Mouse (Mus musculus) kidney, postnatal 10 days (tissue): ENCODE measurements around the gene Tsen54.

Source experiments
- DNase-seq: peaks from one replicate; pipeline ENCODE4 v3.0.0; 2021; ENCODE audit warnings: mixed read lengths

Gene Tsen54

DNA sequence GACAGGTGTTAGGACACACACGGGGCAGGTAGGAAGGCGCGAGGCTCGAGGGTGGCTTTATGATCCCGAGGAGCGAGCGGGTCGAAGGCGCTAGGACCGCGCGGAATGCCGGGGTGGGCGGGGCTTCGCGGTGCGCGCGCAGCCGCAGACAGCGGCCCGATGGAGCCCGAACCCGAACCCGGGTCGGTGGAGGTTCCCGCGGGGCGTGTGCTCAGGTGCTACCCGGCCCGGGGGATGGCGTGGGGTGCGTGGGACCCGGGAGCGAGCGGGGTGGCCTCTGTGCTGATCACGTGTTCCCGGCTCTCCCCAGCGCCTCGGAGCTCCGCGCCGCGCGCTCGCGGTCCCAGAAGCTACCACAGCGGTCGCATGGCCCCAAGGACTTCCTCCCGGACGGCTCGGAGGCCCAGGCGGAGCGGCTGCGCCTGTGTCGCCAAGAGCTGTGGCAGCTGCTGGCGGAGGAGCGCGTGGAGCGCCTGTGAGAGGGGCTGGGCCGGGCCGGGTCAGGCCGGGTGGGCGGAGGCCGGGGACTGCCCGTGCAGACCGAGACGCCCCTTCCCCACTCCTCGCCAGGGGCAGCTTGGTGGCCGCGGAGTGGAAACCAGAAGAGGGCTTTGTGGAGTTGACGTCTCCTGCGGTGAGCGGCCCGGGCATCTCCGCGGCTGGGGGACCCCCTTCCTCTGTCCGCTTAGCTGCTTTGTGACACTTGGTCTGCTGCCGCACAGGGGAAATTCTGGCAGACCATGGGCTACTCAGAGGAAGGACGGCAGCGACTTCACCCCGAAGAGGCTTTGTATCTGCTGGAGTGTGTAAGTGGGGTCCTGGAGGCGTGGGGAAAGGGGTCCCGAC is at the start of gene Tsen54:
Gene Tsen54, plus strand, starts transcription at position 120 of the 846 bp plus-strand sequence.
- DNase-seq = peak; percentile 94

DNA sequence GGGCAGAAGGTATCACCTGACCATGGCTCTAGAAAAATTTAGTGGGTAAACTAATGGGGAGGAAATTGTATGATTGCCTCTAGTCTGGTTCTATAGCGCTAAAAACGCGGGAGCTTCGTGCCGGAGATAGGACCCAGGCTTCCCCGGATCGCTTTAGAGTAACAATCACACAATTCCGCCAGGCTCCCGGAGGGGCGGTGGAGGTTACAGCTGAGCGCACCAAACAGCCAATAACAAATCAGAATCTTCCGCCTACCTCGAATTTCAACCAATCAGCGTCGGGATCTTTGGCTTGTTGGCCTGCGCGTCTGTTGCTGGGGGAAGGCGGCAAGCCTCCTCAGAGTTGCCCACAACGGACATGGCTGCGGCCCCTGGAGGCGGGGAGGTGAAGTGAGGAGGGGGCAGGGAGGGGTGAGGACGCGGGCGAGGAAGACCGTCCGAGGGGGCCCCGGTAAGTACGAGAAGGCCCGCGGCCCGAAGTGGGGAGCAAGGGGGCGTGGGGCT is 49.4 kb upstream of the Tsen54 start, which contains the start of gene Tmem94:
Gene Tmem94, plus strand, starts transcription at position 331 of the 504 bp plus-strand sequence.
- DNase-seq = peak; percentile 96

DNA sequence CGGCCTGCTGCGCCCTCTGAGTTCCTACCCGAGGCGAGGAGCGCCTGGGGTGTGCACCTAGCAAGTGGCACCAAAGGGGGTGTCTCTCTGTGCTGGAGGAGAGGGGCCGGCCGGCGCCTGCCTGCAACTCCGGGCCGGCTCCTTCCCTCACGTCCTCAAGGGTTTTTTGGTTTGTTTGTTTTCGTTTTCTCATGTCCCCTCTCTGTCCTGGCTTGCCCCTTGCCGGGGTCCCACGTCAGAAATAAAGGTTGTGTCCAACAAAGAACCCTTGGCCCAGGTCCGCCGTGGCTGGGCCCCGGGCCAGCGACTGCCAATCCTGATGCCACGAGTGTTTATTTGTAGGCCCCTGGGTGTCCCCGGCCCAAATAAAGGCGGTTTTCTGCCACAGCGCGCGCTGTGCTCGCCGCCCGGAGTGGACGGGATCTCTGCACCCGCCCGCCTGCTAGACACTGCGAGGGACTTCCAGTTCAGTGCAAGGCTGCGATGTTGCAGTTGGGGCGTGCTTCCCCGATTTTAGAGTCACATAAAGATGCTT is 48.9 kb upstream of the Tsen54 start:
- peak; percentile 76 for DNase-seq

DNA sequence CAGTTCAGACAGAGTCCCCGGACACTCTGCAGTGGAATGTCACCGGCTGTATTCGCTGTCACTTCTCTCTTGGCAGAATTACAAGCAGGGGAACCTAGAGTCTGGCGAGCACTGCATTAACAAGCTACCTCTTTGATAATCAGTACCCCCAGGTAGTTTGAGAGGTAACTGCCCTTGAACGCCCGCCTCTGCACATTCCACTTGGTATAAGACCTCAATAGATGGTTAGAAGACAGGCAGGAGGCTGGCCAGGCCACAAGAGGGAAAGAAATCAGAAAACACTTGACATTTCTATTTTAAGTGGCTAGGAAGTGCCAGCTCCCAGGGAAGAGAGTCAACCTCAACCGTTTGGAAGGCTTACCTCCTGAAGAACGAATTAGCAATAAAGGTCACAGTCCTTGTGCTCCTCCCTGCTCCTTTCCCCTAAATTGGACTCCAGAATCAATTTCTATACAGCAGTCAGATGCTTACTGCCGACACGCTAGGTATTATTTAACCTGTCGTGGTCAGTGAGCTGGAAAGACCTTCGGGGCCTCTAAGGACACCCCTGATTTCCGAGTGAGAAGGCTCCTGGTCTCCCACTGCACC is 48.1 kb upstream of the Tsen54 start:
- DNase-seq = peak; percentile 49

GRCm38 (mm10) chr11:115766981-115767380 is 47.5 kb upstream of the Tsen54 start:
- DNase-seq = peak; percentile 67

- no peak for DNase-seq
Measured at GRCm38 (mm10) chr11:115768896-115769295, 45.6 kb upstream of the Tsen54 start.

- DNase-seq = no peak
Measured at GRCm38 (mm10) chr11:115774653-115775052, 39.9 kb upstream of the Tsen54 start.

GRCm38 (mm10) chr11:115775821-115776665 is 38.5 kb upstream of the Tsen54 start:
- DNase-seq = peak; percentile 64

GRCm38 (mm10) chr11:115776954-115777353 is 37.6 kb upstream of the Tsen54 start:
- peak; percentile 14 for DNase-seq

DNA sequence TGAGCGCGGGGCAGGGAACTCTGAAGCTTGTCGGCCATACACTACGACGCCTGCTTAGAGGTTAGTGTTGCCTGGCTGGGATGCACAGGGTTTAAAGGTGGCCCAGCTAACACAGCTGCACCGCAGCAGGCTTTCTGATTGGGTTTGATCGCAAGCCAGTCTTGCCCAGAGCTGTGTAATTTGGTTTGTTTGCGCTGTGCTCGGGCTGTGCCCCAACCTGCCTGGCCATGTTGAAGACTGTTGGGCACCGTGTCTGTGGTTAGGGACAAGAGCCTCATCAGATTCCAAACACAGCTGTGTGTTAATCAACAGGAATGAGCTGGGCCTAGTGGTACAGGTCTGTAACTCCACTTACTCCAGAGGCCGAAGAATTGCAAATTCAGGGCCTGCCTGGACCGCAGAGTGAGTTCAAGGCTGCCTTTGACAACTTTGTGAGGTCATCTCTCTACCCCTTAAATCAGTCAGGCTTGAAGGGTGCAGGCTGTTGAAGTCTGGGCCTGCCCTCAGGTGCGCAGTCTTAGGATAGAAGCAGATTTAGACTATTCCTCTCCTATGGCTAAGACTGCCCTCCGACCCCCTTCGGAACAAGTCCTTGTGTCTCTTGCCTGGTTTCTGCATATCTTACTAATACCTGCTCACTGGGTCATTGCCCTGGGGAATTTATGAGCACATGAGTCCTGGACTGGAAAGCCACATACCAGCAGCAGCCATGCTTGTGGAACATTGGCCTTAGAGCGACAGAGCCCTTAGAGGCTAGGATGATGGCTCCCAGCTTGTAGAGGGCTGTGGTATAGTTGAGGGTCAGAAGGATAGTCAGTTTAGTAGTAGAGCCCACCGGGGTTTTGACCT is 36.8 kb upstream of the Tsen54 start:
- DNase-seq = peak; percentile 32

DNA sequence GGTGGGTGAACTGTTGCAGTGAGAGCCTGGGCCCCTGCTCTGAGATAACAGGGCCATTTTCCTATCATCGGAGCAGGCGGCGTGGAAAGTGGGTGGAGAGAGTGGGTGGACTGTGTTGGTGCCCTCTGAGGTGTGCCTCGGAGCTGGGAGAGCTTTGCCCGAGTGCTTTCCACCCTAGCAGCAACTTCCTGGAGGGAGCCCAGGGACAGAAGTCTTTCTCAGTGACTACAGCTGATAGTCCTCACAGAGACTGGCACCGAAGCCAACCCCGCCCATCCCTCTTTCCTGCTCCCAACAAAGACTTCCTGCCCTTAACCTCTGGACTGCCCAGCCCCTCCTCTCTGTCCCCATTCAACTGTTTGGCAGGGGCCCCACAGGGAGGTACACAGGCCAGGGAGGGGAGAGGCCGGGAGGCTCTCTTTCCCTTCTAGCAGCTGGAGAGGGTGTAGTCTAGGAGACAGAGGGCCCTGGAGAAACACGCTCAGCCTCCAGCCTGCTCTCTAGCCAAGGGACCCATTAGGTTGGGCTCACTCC is 35.4 kb upstream of the Tsen54 start:
- DNase-seq = peak; percentile 94

DNA sequence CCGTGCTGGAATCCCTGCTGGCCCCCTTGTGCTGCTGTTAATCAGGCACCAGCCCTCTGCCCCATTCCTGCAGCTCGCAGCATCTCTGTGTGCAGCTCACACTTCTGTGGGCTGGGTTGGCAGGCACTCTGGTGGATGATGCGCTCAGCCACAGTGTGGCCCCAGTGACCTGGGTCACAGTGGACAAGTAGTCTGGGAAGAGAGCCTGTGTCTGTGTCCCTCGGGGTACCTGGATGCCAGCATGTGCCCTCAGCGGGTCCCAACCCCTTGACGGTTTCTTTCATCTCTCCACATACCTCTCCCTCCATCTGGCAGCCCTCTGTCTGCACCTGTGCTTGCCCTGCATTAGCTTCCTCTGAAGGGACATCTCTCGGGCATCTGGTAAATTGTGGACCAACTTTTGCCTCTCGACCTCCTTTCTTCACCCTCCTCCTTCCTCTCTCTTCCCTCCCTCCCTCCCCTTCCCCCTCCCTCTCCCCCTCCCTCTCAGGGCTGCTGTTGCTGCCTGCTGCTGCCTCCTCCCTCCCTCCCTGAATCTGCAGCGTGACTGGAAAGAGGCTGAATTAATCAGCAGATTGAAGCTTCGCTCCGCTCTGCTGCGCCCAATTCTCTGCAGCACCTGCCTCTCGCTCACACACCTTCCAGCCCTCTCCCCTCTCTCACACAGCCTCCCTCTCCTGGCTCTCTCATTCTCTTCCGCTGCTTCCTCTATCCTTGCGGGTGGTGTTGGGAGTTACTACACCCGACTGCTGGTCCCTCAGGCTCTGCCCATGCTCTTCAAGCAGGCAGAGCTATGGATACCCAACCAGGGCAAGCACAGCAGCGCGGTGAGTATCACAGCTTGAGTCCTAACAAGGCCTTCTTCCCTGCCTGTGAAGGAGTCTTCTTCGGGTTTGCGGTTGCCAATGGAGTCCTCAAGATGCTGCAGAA is 34.1 kb upstream of the Tsen54 start:
- DNase-seq = peak; percentile 70

DNA sequence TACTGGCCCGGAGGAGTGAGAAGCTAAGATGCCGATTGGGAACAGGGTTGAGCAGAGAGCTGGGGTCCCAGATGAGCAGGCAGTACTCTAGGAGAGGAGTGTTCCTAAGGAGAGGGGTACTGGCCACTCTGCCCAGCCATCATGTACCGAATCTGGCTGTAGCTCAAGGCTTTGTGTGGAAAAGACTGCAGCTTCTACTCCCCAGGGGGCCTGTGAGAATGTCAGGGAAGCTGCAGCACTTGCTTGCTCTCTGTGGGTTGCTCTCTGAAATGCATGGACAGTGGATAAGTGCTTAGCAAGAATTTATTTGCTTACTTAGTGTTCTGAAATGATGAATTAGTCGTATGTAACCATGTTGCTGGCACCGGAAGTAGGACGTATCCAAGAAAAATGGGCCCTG is 28.1 kb upstream of the Tsen54 start:
- DNase-seq = no peak

- no peak for DNase-seq
Measured at GRCm38 (mm10) chr11:115789787-115790186, 24.7 kb upstream of the Tsen54 start.

GRCm38 (mm10) chr11:115791919-115792318 is 22.6 kb upstream of the Tsen54 start:
- no peak for DNase-seq

DNA sequence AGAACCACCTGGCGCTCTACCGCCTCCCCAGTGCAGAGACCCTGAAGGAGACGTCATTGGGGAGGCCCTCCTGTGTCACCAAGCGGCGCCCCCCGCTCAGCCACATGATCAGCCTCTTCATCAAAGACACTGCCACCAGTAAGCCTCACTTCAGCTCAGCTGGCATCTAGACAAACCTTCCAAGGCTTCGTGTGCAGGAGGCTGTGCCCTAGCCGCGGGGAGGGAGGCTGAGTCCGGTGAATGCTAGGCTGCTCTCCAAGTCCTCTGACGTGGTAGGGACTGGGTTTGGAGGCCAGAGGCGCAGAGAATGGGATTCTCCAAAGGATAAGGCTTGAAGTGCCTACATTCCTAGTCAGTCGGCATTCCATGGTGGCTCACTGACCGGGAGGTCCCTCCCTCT is 22.2 kb upstream of the Tsen54 start:
- DNase-seq = no peak

- DNase-seq = peak; percentile 61
Measured at GRCm38 (mm10) chr11:115796898-115797297, 17.6 kb upstream of the Tsen54 start.

- DNase-seq = no peak
Measured at GRCm38 (mm10) chr11:115797665-115798064, 16.9 kb upstream of the Tsen54 start.

GRCm38 (mm10) chr11:115800981-115801380 is 13.5 kb upstream of the Tsen54 start:
- DNase-seq = no peak

- peak; percentile 57 for DNase-seq
Measured at GRCm38 (mm10) chr11:115803072-115803709, 11.3 kb upstream of the Tsen54 start.
